ENCODE assay signal across 21 mouse cellular contexts in genomic region chr7:66480446-66480845, GRCm38 (mm10).
"Had no signal": no experiment of that assay in that cellular context is flagged by ENCODE, and none has a peak within 500 bp of the region (broad histone marks: within the 10 kb centered on the region; RNA-seq: fewer than 3 reads in every experiment).

No protein-coding gene starts in this region.

- DNase-seq: kidney, adult 2 months; kidney, postnatal 10 days; kidney, postnatal 36 days; layer of hippocampus, postnatal 36 days; lung, adult 18-20 months; lung, postnatal 10 days; lung, postnatal 36 days; right cerebral cortex, postnatal 25 days; spleen, adult 18-20 months; thymus, adult 18-20 months; thymus, postnatal 4 days had no signal

- H3K36me3 ChIP-seq: kidney, embryonic 15.5 days; limb, embryonic 12.5 days; limb, embryonic 15.5 days; liver, embryonic 12.5 days; liver, embryonic 15.5 days; lung, embryonic 15.5 days; midbrain, embryonic 12.5 days had no signal

- H3K4me2 ChIP-seq: kidney, embryonic 15.5 days; limb, embryonic 12.5 days; limb, embryonic 15.5 days; liver, embryonic 12.5 days; liver, embryonic 15.5 days; lung, embryonic 15.5 days; midbrain, embryonic 12.5 days had no signal

- H3K9me3 ChIP-seq: kidney, embryonic 15.5 days; limb, embryonic 12.5 days; limb, embryonic 15.5 days; liver, embryonic 12.5 days; liver, embryonic 15.5 days; lung, embryonic 15.5 days; megakaryocyte, embryonic 14.5 days; midbrain, embryonic 12.5 days had no signal

- H3K27me3 ChIP-seq: kidney, embryonic 15.5 days; limb, embryonic 12.5 days; limb, embryonic 15.5 days; liver, embryonic 12.5 days; liver, embryonic 15.5 days; lung, embryonic 15.5 days had no signal

- H3K27ac ChIP-seq: kidney, embryonic 15.5 days; left cerebral cortex, adult 2 months; limb, embryonic 12.5 days; limb, embryonic 15.5 days; liver, embryonic 12.5 days; liver, embryonic 15.5 days; lung, embryonic 15.5 days; midbrain, embryonic 12.5 days had no signal

- H3K4me3 ChIP-seq: kidney, embryonic 15.5 days; left cerebral cortex, adult 2 months; limb, embryonic 12.5 days; limb, embryonic 15.5 days; liver, embryonic 12.5 days; liver, embryonic 15.5 days; lung, embryonic 15.5 days; megakaryocyte, embryonic 14.5 days; midbrain, embryonic 12.5 days had no signal

- H3K4me1 ChIP-seq: liver, embryonic 12.5 days; liver, embryonic 15.5 days had no signal

- H3K9ac ChIP-seq: kidney, embryonic 15.5 days; limb, embryonic 12.5 days; limb, embryonic 15.5 days; liver, embryonic 12.5 days; liver, embryonic 15.5 days; lung, embryonic 15.5 days; midbrain, embryonic 12.5 days had no signal

- ATAC-seq: intestine, postnatal 0 days; liver, embryonic 12.5 days had no signal
